Mouse (Mus musculus) cerebellum, adult 11-12 months (tissue): Measurements from ENCODE around the gene Doc2b.

Experiments used
- DNase-seq: peaks from one replicate; pipeline ENCODE4 v3.0.0; 2022

The Doc2b gene

DNA sequence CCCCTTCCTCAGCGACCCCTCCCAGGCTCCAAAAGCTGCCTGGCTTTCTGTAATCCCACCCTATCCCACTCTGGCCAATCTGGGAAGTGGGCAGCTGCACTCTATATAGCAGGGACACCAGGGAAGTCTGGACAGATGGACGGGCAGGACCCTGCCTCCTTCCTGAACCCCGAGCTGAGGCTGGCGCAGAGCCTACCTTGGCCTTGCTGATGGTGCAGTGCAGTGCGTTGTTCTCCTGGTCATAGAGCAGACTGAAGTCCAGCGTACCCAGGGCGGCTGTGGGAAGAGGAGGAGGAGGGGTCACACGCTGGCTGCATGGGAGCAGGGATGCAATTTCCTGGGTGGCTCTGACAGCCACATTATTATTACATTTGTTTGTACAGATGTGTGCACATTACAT lies 10.0 kb downstream of the Doc2b start:
- no peak for DNase-seq

DNA sequence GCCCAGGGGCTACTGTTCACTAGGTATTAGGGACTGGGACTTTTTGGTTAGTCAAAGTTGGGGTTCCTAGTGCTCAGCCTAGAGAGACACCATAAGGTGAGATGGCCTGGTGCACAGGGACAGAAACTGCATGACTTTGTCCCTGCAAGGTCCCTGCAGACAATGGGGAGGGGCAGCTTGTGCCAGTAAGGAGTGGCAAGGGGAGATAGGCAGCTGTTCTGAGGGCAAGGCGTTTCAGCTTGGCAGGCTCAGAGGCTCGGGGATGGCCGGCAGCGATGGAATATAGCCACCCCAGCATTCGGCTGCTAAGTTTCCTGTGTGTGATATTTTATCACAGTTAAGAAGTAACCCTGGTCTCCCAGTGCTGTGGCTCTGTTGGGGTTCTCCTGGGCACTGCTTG lies 12.1 kb downstream of the Doc2b start:
- DNase-seq: no peak

GRCm38 (mm10) chr11:75781919-75782318 lies 13.9 kb downstream of the Doc2b start:
- peak; percentile 64 for DNase-seq

GRCm38 (mm10) chr11:75775919-75776318 lies 19.9 kb downstream of the Doc2b start:
- DNase-seq: no peak

- no peak for DNase-seq
Measured at GRCm38 (mm10) chr11:75772562-75772961, 23.3 kb downstream of the Doc2b start.

DNA sequence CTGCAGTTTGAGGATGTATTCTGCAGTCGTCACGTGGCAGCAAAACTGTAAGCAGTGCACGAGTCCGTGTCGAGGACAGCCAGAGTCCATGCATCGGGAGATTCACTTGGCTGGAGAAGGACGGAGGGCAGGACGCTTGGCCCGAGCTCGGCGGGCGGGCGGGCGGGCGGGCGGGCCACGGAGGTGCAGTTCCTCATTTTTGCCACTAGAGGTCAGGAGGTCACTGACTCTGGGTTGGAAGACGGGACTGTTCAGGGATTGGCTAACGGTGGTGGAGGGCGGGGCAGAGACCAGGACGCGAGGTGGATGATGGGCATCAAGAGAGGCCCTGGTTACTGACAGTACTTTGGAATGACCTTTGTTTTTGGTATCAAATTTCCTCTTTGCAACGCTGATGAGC lies 26.6 kb downstream of the Doc2b start:
- peak; percentile 83 for DNase-seq

GRCm38 (mm10) chr11:75768091-75768989 lies 27.5 kb downstream of the Doc2b start:
- no peak for DNase-seq

DNA sequence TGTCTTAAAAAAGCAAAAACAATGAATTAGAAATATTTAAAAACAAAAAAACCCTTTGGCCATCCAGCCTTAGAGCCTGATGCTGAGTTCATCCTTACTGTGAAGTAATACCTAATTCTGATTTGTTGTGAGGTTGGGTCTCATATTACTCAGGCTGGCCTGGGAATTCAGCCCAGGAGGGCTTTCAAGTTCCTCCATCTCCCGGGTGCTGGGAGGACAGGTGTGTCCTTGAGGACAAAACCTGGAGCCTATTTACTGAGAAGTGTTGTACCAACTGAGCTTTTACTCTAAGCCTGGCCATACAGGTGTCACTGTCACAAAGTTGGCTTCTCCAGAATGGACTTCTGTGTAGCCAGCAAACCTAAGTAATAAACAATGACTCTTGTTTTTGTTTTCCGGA lies 28.8 kb downstream of the Doc2b start:
- DNase-seq: no peak

- DNase-seq: no peak
Measured at GRCm38 (mm10) chr11:75765161-75765560, 30.7 kb downstream of the Doc2b start.

DNA sequence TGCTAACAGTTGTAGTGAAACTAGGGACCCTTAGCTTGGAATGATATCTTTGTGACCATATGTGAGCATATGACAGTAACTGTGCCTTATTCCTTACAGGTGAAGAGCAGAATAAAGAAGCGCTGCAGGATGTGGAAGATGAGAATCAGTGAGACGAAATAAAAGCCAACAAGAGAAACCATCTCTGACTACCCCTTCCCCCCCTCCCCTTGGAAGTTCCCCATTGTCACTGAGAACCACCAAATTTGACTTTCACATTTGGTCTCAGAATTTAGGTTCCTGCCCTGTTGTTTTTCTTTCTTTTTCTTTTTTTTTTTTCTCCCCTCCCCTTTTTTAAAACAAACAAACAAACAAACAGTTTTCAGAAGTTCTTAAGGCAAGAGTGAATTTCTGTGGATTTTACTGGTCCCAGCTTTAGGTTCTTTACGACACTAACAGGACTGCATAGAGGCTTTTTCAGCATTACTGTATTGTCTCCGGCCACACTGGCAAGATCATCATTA lies 31.3 kb downstream of the Doc2b start:
- DNase-seq: no peak

DNA sequence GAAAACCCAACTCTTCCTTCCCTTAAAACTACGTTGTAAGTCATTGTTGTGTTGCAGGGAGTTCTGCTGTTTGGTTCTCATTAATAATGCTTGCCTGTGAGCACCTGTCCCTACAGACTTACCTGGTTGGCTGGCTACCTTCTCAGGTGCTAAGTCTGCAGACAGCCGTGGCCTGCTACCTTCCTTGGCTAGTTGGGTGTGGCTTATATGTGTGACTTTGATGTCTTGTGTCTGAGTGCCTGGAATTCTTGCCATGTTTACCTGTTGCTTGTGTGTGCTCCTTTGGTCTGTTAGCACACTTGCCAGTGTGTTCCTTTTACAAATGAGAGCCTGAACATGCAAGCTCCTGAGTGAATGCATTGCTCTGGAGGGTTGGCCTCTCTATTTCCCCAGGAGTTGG lies 33.1 kb downstream of the Doc2b start:
- no peak for DNase-seq

- DNase-seq: no peak
Measured at GRCm38 (mm10) chr11:75760785-75761184, 35.1 kb downstream of the Doc2b start.

GRCm38 (mm10) chr11:75758553-75758952 lies 37.3 kb downstream of the Doc2b start:
- no peak for DNase-seq

- no peak for DNase-seq
Measured at GRCm38 (mm10) chr11:75756687-75757086, 39.2 kb downstream of the Doc2b start.

- DNase-seq: no peak
Measured at GRCm38 (mm10) chr11:75751082-75751481, 44.8 kb downstream of the Doc2b start.

- no peak for DNase-seq
Measured at GRCm38 (mm10) chr11:75750537-75750936, 45.3 kb downstream of the Doc2b start.

DNA sequence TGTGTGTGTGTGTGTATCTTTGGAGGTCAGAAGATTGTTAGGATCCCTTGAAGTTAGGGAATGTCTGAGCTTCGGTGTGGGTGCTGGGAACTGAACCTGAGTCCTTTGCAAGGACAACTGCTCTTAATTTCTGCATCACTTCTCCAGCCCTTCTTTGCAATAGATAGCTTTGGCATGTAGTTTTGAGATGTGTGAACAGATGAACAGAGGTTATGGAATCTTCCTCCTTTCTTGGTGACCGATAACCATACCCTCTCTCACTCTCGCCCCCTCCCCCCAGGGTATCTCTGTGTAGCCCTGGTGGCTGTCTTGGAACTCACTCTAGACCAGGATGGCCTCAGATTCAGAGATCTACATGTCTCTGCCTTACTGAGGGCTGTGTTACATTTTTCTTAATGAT lies 51.1 kb downstream of the Doc2b start:
- DNase-seq: no peak

DNA sequence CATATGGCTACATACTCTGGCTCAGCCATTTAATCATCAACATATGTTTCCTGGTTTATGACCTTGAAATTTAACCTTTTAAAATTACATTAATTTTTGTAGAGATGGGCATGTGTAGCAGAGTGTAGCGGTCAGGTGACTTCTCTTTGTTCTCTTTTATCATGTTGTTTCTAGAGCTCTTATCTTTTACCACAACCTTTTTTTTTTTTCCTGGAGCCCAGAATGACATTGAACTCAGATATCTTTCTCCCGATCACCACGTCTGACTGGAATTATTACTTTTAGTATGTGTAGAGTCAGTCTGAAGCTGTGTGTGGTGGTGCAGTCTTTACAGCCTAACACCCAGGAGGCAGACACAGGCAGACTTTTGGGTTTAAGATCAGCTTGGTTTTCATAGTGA lies 54.2 kb downstream of the Doc2b start:
- no peak for DNase-seq

GRCm38 (mm10) chr11:75740204-75740603 lies 55.6 kb downstream of the Doc2b start:
- no peak for DNase-seq

- DNase-seq: no peak
Measured at GRCm38 (mm10) chr11:75738477-75738821, 57.4 kb downstream of the Doc2b start.

DNA sequence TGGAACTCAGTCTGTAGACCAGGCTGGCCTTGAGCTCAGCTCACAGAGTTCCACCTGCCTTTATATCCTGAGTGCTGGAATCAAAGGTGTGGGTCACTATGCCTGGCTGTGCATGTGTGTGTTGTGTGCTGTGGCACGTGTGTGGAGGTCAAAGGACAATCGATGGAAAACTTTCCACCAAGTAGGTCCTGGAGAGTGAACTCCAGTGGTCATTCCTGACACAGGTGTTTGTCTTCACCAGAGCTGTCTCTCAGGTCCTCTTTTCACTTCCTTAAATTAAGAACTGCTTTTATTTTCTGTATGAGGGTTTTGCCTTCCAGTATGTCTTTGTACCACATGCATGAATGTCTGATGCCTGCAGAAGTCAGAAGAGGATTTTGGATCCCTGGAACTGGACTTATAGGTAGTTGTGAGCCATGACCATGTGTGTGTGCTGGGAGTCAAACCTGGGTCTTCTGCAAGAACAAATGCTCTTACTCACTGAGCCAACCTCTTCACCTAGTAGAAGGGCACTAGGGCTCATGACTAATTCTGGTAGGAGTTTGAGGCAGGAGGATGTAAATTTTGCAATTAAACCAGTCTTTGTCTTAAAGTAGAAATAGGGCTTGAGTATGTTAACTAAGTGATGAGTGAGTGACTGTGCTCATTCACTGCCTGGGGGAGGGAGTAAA lies 57.9 kb downstream of the Doc2b start:
- no peak for DNase-seq

GRCm38 (mm10) chr11:75736978-75737377 lies 58.9 kb downstream of the Doc2b start:
- no peak for DNase-seq

DNA sequence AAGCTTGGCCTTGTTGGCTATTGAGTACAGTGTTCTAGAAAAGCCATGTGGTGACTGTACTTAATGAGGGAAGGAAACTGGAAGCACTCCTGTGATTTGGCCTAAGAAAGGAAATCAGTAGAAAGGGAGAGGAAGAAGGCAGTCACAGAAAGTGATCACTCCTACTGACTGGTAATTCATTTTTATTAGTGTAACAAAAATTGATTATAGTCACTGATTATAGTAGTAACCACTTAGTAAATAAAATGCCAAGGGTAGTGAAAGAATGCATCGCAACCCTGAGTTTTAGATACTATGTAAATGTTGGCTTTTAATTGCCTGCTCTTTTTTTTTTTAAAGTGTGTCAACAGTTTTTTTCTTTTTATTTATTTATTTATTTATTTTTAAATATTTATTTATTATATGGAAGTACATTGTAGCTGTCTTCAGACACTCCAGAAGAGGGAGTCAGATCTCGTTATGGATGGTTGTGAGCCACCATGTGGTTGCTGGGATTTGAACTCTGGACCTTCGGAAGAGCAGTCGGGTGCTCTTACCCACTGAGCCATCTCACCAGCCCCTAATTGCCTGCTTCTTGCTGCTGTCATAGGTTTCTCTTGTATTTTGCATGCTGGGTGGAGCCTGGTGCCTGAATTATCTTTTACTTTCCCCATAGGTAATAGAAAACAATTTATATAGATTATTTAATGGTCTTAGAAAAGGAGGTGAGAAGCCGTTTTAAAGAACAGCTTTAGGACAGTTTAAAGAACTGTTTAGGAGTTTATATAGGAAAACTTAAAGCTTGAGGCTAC lies 60.2 kb downstream of the Doc2b start:
- DNase-seq: no peak
